Mouse (Mus musculus): Measurements from ENCODE around the gene Olfr305. TPM values are rescaled to one million over a fixed set of nuclear protein-coding genes. Genes with fewer than 3 reads are reported as not detected.

Olfr305 gene
- polyA plus RNA-seq (2012), result not detected in 2 replicates

DNA sequence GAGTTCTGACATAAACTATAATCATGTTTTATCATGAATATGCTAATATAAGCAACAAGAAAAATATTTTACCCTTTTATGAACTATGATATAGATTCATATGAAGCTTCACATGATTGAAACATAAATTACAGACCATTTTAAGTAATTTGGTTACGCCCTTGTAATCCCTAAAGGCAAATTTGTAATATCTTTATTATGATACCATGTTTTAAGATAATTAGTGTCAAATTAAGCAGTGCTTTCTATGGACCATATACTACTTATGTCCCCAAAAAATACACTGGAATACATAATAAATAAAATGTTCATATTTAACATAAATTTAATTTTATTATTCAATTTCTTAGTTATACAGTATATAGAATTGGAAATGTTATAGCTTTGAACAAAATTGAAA is at the start of gene Olfr305:
Gene Olfr305 (minus strand): TSS at position 101 of the 400 bp plus-strand sequence.
- no peak for TF ChIP-seq GATA1 (IDR thresholded peaks at IDR 0.05; ENCODE audit: low read length)

DNA sequence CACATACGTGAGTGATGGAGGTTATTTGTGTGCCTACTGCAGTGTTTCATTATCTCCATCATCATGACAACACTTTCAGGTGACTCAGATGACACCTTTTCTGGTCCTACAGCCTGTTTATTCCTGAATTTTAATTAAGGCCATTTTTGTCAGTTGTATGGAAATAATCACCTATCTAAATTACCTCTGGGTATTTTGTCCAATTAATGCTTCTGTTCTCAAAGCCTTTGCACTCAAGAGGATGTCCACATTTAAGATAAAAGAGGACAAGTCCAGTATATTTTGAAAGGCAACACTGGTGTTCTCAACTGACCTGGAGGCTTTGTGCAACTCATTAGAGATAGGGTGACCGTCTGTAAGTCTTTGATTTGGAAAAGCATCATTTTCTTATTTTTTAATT is 36.8 kb upstream of the Olfr305 start, which contains the start of gene Olfr301:
Gene Olfr301 (plus strand): TSS at position 301 of the 400 bp plus-strand sequence.
- TF ChIP-seq GATA1 (IDR thresholded peaks at IDR 0.05; ENCODE audit: low read length), result no peak

DNA sequence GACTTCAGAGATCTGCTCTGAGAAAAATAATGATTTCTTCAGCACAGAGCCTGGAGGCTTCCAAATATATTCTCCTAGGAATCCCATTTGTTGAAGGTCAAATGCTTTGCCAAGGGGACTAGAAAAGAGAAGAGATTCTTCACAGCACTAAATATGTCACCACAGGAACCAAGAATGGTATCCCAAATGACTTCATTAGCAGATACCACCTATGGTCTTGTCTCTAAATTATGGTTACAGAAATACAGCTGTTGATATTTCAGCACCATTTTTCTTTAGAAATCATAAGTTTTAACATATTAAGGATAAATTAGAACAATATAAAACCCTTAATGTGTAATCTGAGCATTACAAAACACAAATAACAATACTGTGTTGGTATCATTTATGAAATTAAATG is 31.0 kb upstream of the Olfr305 start, which contains the start of gene Olfr303:
Gene Olfr303 (minus strand): TSS at position 101 of the 400 bp plus-strand sequence.
- no peak for TF ChIP-seq GATA1 (IDR thresholded peaks at IDR 0.05; ENCODE audit: low read length)

DNA sequence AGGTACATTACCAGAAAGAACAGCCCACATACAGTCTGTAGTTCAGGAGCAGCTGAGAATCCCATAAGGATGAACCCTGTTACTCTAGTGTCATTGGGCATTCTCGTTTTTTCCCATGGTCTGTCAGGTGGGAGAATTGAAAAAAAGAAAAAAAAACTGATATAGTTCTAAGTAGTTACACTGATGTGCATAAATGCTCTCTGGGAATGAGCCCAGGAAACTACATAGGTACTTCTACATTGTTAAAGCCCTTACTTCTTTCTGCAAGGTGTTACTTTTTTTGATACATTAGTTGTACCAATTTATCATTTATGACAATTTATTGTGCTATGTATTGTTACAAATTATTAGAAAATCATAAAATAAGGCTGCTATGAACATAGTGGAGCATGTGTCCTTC is 19.8 kb upstream of the Olfr305 start, which contains the start of gene Olfr304:
Gene Olfr304 (minus strand): TSS at position 101 of the 400 bp plus-strand sequence.
- TF ChIP-seq GATA1 (IDR thresholded peaks at IDR 0.05; ENCODE audit: low read length), result no peak

GRCm38 (mm10) chr7:86385769-86386168 is 19.0 kb upstream of the Olfr305 start:
- no peak for TF ChIP-seq GATA1 (IDR thresholded peaks at IDR 0.05; ENCODE audit: low read length)

DNA sequence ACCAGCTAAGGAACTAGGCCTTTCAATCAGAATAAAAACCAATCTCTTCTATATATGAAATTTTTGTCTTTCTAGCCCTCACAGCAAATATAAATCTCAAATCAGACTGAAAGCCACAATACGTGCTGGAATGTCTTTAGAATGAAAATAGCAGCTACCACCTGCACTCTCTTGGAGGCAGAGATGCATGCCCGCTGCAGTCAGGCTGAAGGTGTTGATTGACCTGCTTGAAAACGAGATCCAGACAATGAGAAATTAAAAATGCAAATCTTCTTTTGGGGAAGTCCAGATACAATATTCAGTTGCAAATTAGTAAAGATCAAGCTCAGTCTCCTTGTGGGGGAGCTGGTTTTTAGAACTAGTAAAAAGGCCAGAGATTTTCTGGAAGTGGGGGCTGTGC is 22.5 kb downstream of the Olfr305 start:
- no peak for TF ChIP-seq GATA1 (IDR thresholded peaks at IDR 0.05; ENCODE audit: low read length)

- TF ChIP-seq GATA1 (IDR thresholded peaks at IDR 0.05; ENCODE audit: low read length), result no peak
Measured at GRCm38 (mm10) chr7:86342881-86343565, 23.7 kb downstream of the Olfr305 start.

DNA sequence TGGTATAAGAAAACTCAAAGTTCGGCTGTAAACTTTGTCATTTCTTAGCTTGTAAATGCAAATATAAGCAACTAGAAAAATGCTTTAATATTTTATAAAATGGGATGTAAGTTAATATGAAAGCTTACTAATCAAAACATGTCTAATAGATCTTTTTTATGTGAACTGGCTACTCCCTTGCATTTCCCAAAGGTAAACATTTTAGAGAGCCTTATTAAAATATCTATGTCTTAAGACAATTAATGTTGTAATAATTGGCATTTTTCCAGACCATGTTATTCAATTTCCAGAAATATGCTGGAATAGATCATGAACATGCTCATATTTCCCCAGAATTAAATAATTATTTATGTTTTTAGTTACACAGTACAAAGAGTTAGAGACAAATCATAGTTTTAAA is 29.2 kb downstream of the Olfr305 start, which contains the start of gene Olfr307:
Gene Olfr307 (minus strand): TSS at position 101 of the 400 bp plus-strand sequence.
- TF ChIP-seq GATA1 (IDR thresholded peaks at IDR 0.05; ENCODE audit: low read length), result no peak

- no peak for TF ChIP-seq GATA1 (IDR thresholded peaks at IDR 0.05; ENCODE audit: low read length)
Measured at GRCm38 (mm10) chr7:86325530-86325929, 41.2 kb downstream of the Olfr305 start, which contains the start of gene Olfr308. Olfr308 (minus strand) TSS chr7:86325630.

DNA sequence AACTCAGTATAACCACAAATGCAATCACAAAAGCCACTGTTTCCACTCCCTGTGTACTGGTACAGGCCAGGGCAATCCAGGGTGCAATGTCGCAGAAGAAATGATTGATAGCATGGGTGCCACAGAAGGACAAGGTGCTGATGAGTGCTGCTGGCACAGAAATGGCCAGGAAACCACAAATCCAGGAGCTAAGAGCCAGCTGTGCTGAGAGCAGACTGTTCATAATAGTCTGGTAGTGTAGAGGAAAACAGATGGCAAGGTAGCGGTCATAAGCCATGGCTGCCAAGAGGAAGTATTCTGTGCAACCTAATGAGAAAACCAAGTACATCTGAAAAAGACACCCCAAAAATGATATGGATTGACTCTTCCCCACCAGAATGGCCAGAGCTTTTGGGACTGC is 45.4 kb downstream of the Olfr305 start:
- TF ChIP-seq GATA1 (IDR thresholded peaks at IDR 0.05; ENCODE audit: low read length), result no peak

DNA sequence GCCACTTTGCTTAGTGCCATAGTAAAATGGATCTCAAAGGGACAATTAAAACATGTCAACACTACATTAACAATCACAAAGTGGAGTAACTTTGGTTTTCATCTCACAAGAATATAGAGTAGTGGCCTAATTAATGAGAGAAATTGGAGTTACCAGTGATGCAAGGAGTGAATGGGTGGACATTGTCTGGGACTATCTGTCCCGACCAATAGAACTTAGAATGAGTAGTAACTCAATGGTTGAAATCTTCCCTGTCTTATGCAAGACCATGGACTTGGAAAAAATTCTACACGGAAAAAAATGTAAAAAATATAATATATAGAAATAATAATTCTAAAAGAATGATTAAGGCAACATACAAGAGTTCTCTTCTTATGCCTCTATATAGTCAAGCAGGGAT is 53.1 kb downstream of the Olfr305 start, which contains the start of gene Olfr309:
Gene Olfr309 (minus strand): TSS at position 101 of the 400 bp plus-strand sequence.
- no peak for TF ChIP-seq GATA1 (IDR thresholded peaks at IDR 0.05; ENCODE audit: low read length)

Other genes starting within 250 kb of the Olfr305 start
- gene Vmn2r75, start 195.2 kb downstream of the Olfr305 start, polyA plus RNA-seq (2012), result not detected in 2 replicates
- not detected in 2 replicates for gene Vmn2r76, start 120.6 kb downstream of the Olfr305 start, polyA plus RNA-seq (2012)
- not detected in 2 replicates for gene Olfr310, start 89.8 kb downstream of the Olfr305 start, polyA plus RNA-seq (2012)
- not detected in 2 replicates for gene Olfr309, start 53.2 kb downstream of the Olfr305 start, polyA plus RNA-seq (2012)
- not detected in 2 replicates for gene Olfr308, start 41.3 kb downstream of the Olfr305 start, polyA plus RNA-seq (2012)
- gene Olfr307, start 29.3 kb downstream of the Olfr305 start, polyA plus RNA-seq (2012), result not detected in 2 replicates
- not detected in 2 replicates for gene Olfr304, start 19.7 kb upstream of the Olfr305 start, polyA plus RNA-seq (2012)
- not detected in 2 replicates for gene Olfr303, start 30.9 kb upstream of the Olfr305 start, polyA plus RNA-seq (2012)
- gene Olfr301, start 36.9 kb upstream of the Olfr305 start, polyA plus RNA-seq (2012), result not detected in 2 replicates
- gene Olfr299, start 93.0 kb upstream of the Olfr305 start, polyA plus RNA-seq (2012), result not detected in 2 replicates
- not detected in 2 replicates for gene Olfr298, start 125.6 kb upstream of the Olfr305 start, polyA plus RNA-seq (2012)
- gene Olfr297, start 153.0 kb upstream of the Olfr305 start, polyA plus RNA-seq (2012), result not detected in 2 replicates
- not detected in 2 replicates for gene Olfr295, start 216.9 kb upstream of the Olfr305 start, polyA plus RNA-seq (2012)
- gene Olfr294, start 249.7 kb upstream of the Olfr305 start, polyA plus RNA-seq (2012), result not detected in 2 replicates